ENCODE assay signal across 13 mouse cellular contexts in the genomic region with DNA sequence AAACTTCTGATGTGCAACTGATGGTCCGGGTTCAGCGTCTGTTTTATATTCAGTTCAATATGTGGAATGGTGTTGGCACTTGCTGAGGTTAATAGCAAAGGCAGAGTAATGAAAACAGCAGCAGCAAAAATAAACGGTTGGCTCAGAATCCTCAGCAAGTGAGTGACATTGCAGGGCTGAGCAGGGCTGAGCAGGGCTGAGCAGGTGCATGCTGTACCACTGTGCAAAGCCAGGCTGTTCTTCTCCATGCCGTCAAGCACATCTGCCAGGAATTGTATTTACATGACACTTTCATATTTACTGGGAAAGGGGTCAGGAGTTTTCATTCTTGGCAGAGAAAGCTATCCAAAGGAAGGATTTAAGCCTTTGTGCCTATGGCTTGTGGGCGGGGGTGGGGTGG.
A peak's percentile ranks its signal among the peaks of the same experiment; 100 is the strongest.
DNase-seq lines count a peak whose midpoint lies in the region; ATAC-seq and TF ChIP-seq lines count a peak whose summit lies in the region.
"Had no signal": no experiment of that assay in that cellular context is flagged by ENCODE, and none has a peak within 500 bp of the region (broad histone marks: within the 10 kb centered on the region; RNA-seq: fewer than 3 reads in every experiment).

No protein-coding gene starts in this region.

- no peak for TF ChIP-seq POLR2A in cerebellum, adult 2 months (IDR thresholded peaks at IDR 0.05; ENCODE audit: borderline replicate concordance, insufficient read depth, low read length)
- no peak for TF ChIP-seq POLR2A in brain, embryonic 14.5 days (IDR thresholded peaks at IDR 0.05; ENCODE audit: borderline replicate concordance, extremely low read depth, insufficient read depth, insufficient read length, poor library complexity, severe bottlenecking)

- H3K9ac ChIP-seq in forebrain, embryonic 16.5 days (replicated peaks; ENCODE audit: low read depth, low read length): no peak overlapping the region
- H3K9ac ChIP-seq in midbrain, embryonic 15.5 days: no peak overlapping the region
- H3K9ac ChIP-seq: liver, embryonic 15.5 days had no signal

- peak; percentile 32 to 39 for DNase-seq in cerebellum, adult 2 months
- DNase-seq in cerebellum, adult 11 months: no peak
- DNase-seq in brain, embryonic 14.5 days (ENCODE audit: low read depth): peak; percentile 78
- no peak for DNase-seq in thymus, postnatal 4 days
- DNase-seq in lung, postnatal 14 days: no peak
- no peak for DNase-seq in ovary, postnatal 14 days (ENCODE audit: low spot score)
- DNase-seq: adrenal gland, postnatal 25 days; heart, postnatal 10 days; kidney, adult 8-10 months had no signal

- 47% methylated on average over 5 of the region's 5 CpGs for WGBS in cerebellum, adult 2 months
- WGBS in forebrain, embryonic 16.5 days: 31% methylated on average over 5 of the region's 5 CpGs
- 38% methylated on average over 5 of the region's 5 CpGs for WGBS in midbrain, embryonic 15.5 days

- H3K9me3 ChIP-seq in forebrain, embryonic 16.5 days (ENCODE audit: control insufficient read depth, low read length): no peaks in the 10 kb centered on the region
- no peaks in the 10 kb centered on the region for H3K9me3 ChIP-seq in midbrain, embryonic 15.5 days
- H3K9me3 ChIP-seq: liver, embryonic 15.5 days had no signal

- H3K4me3 ChIP-seq in cerebellum, adult 2 months (replicated peaks; ENCODE audit: insufficient read depth, low read depth, low read length): no peak overlapping the region
- H3K4me3 ChIP-seq in forebrain, embryonic 16.5 days (replicated peaks; ENCODE audit: low read length): no peak overlapping the region
- no peak overlapping the region for H3K4me3 ChIP-seq in midbrain, embryonic 15.5 days
- H3K4me3 ChIP-seq: erythroblast, embryonic 14.5 days; liver, embryonic 15.5 days had no signal

- ATAC-seq in forebrain, embryonic 16.5 days: peak; percentile 82
- peak; percentile 86 for ATAC-seq in midbrain, embryonic 15.5 days (replicated peaks)

- peaks cover 10% of the 10 kb centered on the region; the same call in 1 of the 2 replicates for H3K4me1 ChIP-seq in cerebellum, adult 2 months (ENCODE audit: control insufficient read depth, insufficient read depth, low read length)
- peaks cover 14% of the 10 kb centered on the region for H3K4me1 ChIP-seq in forebrain, embryonic 16.5 days (replicated peaks; ENCODE audit: control insufficient read depth, insufficient read depth, low read length)
- peaks cover 28% of the 10 kb centered on the region for H3K4me1 ChIP-seq in midbrain, embryonic 15.5 days
- H3K4me1 ChIP-seq: liver, embryonic 15.5 days had no signal

- H3K27me3 ChIP-seq in cerebellum, adult 2 months (ENCODE audit: control insufficient read depth, insufficient read depth, low read length): no peaks in the 10 kb centered on the region
- H3K27me3 ChIP-seq in forebrain, embryonic 16.5 days (replicated peaks; ENCODE audit: control insufficient read depth, insufficient read depth, low read length): no peaks in the 10 kb centered on the region
- H3K27me3 ChIP-seq in midbrain, embryonic 15.5 days (replicated peaks): no peaks in the 10 kb centered on the region
- H3K27me3 ChIP-seq: liver, embryonic 15.5 days had no signal

- no peak for TF ChIP-seq CTCF in cerebellum, adult 2 months (IDR thresholded peaks at IDR 0.05; ENCODE audit: borderline replicate concordance, insufficient read depth, low read depth, low read length)
- TF ChIP-seq CTCF in brain, embryonic 14.5 days (IDR thresholded peaks at IDR 0.05; ENCODE audit: borderline replicate concordance, extremely low read depth, insufficient read depth, insufficient read length): no peak

- no peaks in the 10 kb centered on the region for H3K36me3 ChIP-seq in forebrain, embryonic 16.5 days (ENCODE audit: control insufficient read depth, insufficient read depth)
- H3K36me3 ChIP-seq in midbrain, embryonic 15.5 days (replicated peaks): no peaks in the 10 kb centered on the region
- H3K36me3 ChIP-seq: liver, embryonic 15.5 days had no signal

- H3K4me2 ChIP-seq in forebrain, embryonic 16.5 days (ENCODE audit: low read length): no peak overlapping the region
- no peak overlapping the region for H3K4me2 ChIP-seq in midbrain, embryonic 15.5 days
- H3K4me2 ChIP-seq: liver, embryonic 15.5 days had no signal

- H3K27ac ChIP-seq in cerebellum, adult 2 months (ENCODE audit: insufficient read depth, low read length): no peak overlapping the region
- no peak overlapping the region for H3K27ac ChIP-seq in forebrain, embryonic 16.5 days (ENCODE audit: low read length)
- peak overlapping the region; percentile 73 for H3K27ac ChIP-seq in midbrain, embryonic 15.5 days
- H3K27ac ChIP-seq: liver, embryonic 15.5 days had no signal

Comparison
In these comparisons a context has a peak if more than half of its experiments do, and no peak if none do; other contexts are left out.
1. DNase-seq: peak in cerebellum, adult 2 months (2 of 2) and brain, embryonic 14.5 days (single experiment); none in cerebellum, adult 11 months (single experiment), thymus, postnatal 4 days (single experiment), lung, postnatal 14 days (single experiment) and ovary, postnatal 14 days (single experiment).